Mouse (Mus musculus) limb, embryonic 15.5 days (tissue): ENCODE data around the gene Ptgis. TPM values are rescaled to one million over a fixed set of nuclear protein-coding genes. Genes with fewer than 3 reads are reported as not detected.

Experiments
- ATAC-seq: fragments of 200-750 bp; cut with Nextera tagmentation; 2 replicates; pipeline ENCODE4 v1.8.0; 2017; ENCODE audit warnings: low read depth, moderate TSS enrichment; ENCODE audit not compliant: insufficient number of reproducible peaks, low FRiP score, low TSS enrichment
- H3K27ac ChIP-seq: fragments of 300-500 bp; sonication (generic); 2 replicates; pipeline ENCODE4 v1.5.1; 2015; ENCODE audit warnings: moderate library complexity, mild to moderate bottlenecking, inconsistent platforms
- H3K27me3 ChIP-seq: fragments of 300-500 bp; sonication (generic); 2 replicates; pipeline ENCODE4 v1.6.1; 2015; ENCODE audit warnings: inconsistent platforms
- H3K36me3 ChIP-seq: fragments of 300-500 bp; sonication (generic); 2 replicates; pipeline ENCODE4 v1.6.1; 2015; ENCODE audit warnings: inconsistent platforms
- H3K4me1 ChIP-seq: fragments of 300-500 bp; sonication (generic); 2 replicates; pipeline ENCODE4 v1.6.1; 2015; ENCODE audit warnings: inconsistent platforms
- H3K4me2 ChIP-seq: fragments of 300-500 bp; sonication (generic); 2 replicates; pipeline ENCODE4 v1.6.1; 2015; ENCODE audit warnings: mild to moderate bottlenecking, inconsistent platforms
- H3K4me3 ChIP-seq: fragments of 300-500 bp; sonication (generic); 2 replicates; pipeline ENCODE4 v1.5.1; 2015; ENCODE audit warnings: mild to moderate bottlenecking, inconsistent platforms
- H3K9ac ChIP-seq: fragments of 300-500 bp; sonication (generic); 2 replicates; pipeline ENCODE4 v1.6.1; 2015; ENCODE audit warnings: inconsistent platforms
- H3K9me3 ChIP-seq: fragments of 300-500 bp; sonication (generic); 2 replicates; pipeline ENCODE4 v1.6.1; 2016; ENCODE audit warnings: inconsistent platforms
- WGBS: fragments of 180-500 bp; shearing (Covaris S2); methylation state at CpG from one replicate; pipeline ENCODE4 v1.1.7; 2015; 5-methylcytosine and 5-hydroxymethylcytosine counted together
- polyA plus RNA-seq: library from polyadenylated mRNA; unstranded; fragments of >200 nt; fragmentation: Nextera tagmentation; extraction: Ambion mirVana; gene quantifications from 2 replicates; pipeline ENCODE4 v1.2.1, GENCODE M21; 2015

Gene Ptgis
- 35.7 and 44.6 TPM in 2 replicates for polyA plus RNA-seq

GRCm38 (mm10) chr2:167240008-167240964, at the start of gene Ptgis:
TSS of gene Ptgis (minus strand) at chr2:167240604.
- Histone ChIP-seq H3K4me1 (peaks cover 32% of the 10 kb centered on the region), H3K27ac (peak within 1 kb of the TSS; percentile 67), H3K9ac (peak within 1 kb of the TSS; percentile 62), H3K36me3 (no peaks in the 10 kb centered on the region), H3K4me2 (peak within 1 kb of the TSS; percentile 74), H3K27me3 (peaks cover 10% of the 10 kb centered on the region), H3K4me3 (peak within 1 kb of the TSS; percentile 54), H3K9me3 (no peaks in the 10 kb centered on the region)
- no peak; the same call in 1 of the 2 replicates for ATAC-seq
- WGBS, result 3% methylated on average over 43 of the region's 45 CpGs

- peaks cover 8% of the 10 kb centered on the region; the same call in 1 of the 2 replicates for H3K27me3 ChIP-seq
- H3K9ac ChIP-seq, result no peak overlapping the region
- no peaks in the 10 kb centered on the region for H3K9me3 ChIP-seq
- no peak overlapping the region for H3K4me3 ChIP-seq
- ATAC-seq, result no peak
- WGBS, result 91% methylated on average over 13 of the region's 13 CpGs
- H3K36me3 ChIP-seq, result no peaks in the 10 kb centered on the region
- no peak overlapping the region for H3K4me2 ChIP-seq
- H3K4me1 ChIP-seq, result 0 out of 2 replicates have a peak, but pooled peaks cover 2% of the 10 kb centered on the region
- no peak overlapping the region for H3K27ac ChIP-seq
Measured at GRCm38 (mm10) chr2:167281461-167281860, 41.1 kb upstream of the Ptgis start.

GRCm38 (mm10) chr2:167280986-167281310, 40.5 kb upstream of the Ptgis start:
- no peak overlapping the region for H3K4me3 ChIP-seq
- no peaks in the 10 kb centered on the region for H3K36me3 ChIP-seq
- H3K27ac ChIP-seq, result no peak overlapping the region
- H3K4me1 ChIP-seq, result 0 out of 2 replicates have a peak, but pooled peaks cover 2% of the 10 kb centered on the region
- H3K9me3 ChIP-seq, result no peaks in the 10 kb centered on the region
- ATAC-seq, result no peak
- H3K27me3 ChIP-seq, result peaks cover 8% of the 10 kb centered on the region; the same call in 1 of the 2 replicates
- WGBS, result 78% methylated on average over 4 of the region's 4 CpGs
- H3K9ac ChIP-seq, result no peak overlapping the region
- H3K4me2 ChIP-seq, result no peak overlapping the region

GRCm38 (mm10) chr2:167280090-167280985, 39.9 kb upstream of the Ptgis start:
- peak; percentile 65; the same call in 1 of the 2 replicates for ATAC-seq
- 43% methylated on average over 26 of the region's 26 CpGs for WGBS
- no peak overlapping the region for H3K9ac ChIP-seq

GRCm38 (mm10) chr2:167278751-167279526, 38.5 kb upstream of the Ptgis start:
- no peak overlapping the region for H3K4me3 ChIP-seq
- no peak overlapping the region for H3K27ac ChIP-seq
- H3K9me3 ChIP-seq, result no peaks in the 10 kb centered on the region
- H3K4me2 ChIP-seq, result no peak overlapping the region
- H3K27me3 ChIP-seq, result peaks cover 8% of the 10 kb centered on the region; the same call in 1 of the 2 replicates
- H3K4me1 ChIP-seq, result 0 out of 2 replicates have a peak, but pooled peaks cover 2% of the 10 kb centered on the region
- ATAC-seq, result peak; percentile 40; the same call in 1 of the 2 replicates
- 57% methylated on average over 17 of the region's 17 CpGs for WGBS
- H3K36me3 ChIP-seq, result no peaks in the 10 kb centered on the region
- no peak overlapping the region for H3K9ac ChIP-seq

More at GRCm38 (mm10) chr2:167280090-167280985, 39.9 kb upstream of the Ptgis start:
- H3K36me3 ChIP-seq, result no peaks in the 10 kb centered on the region
- H3K27ac ChIP-seq, result no peak overlapping the region
- 0 out of 2 replicates have a peak, but pooled peaks cover 2% of the 10 kb centered on the region for H3K4me1 ChIP-seq
- H3K27me3 ChIP-seq, result peaks cover 8% of the 10 kb centered on the region; the same call in 1 of the 2 replicates
- no peak overlapping the region for H3K4me2 ChIP-seq
- no peak overlapping the region for H3K4me3 ChIP-seq
- no peaks in the 10 kb centered on the region for H3K9me3 ChIP-seq

GRCm38 (mm10) chr2:167278011-167278410, 37.6 kb upstream of the Ptgis start:
- no peak overlapping the region for H3K4me3 ChIP-seq
- H3K36me3 ChIP-seq, result no peaks in the 10 kb centered on the region
- no peak overlapping the region for H3K9ac ChIP-seq
- WGBS, result 86% methylated on average over 7 of the region's 7 CpGs
- no peak overlapping the region for H3K27ac ChIP-seq
- no peak for ATAC-seq
- 0 out of 2 replicates have a peak, but pooled peaks cover 2% of the 10 kb centered on the region for H3K4me1 ChIP-seq
- H3K4me2 ChIP-seq, result no peak overlapping the region
- peaks cover 8% of the 10 kb centered on the region; the same call in 1 of the 2 replicates for H3K27me3 ChIP-seq
- H3K9me3 ChIP-seq, result no peaks in the 10 kb centered on the region

- no peak for ATAC-seq
- no peak overlapping the region for H3K9ac ChIP-seq
- H3K4me3 ChIP-seq, result no peak overlapping the region
- no peak overlapping the region for H3K27ac ChIP-seq
- H3K9me3 ChIP-seq, result no peaks in the 10 kb centered on the region
- 0 out of 2 replicates have a peak, but pooled peaks cover 2% of the 10 kb centered on the region for H3K4me1 ChIP-seq
- H3K36me3 ChIP-seq, result no peaks in the 10 kb centered on the region
- 60% methylated on average over 13 of the region's 13 CpGs for WGBS
- peaks cover 8% of the 10 kb centered on the region; the same call in 1 of the 2 replicates for H3K27me3 ChIP-seq
- no peak overlapping the region for H3K4me2 ChIP-seq
Measured at GRCm38 (mm10) chr2:167277026-167277425, 36.6 kb upstream of the Ptgis start.

- 0 out of 2 replicates have a peak, but pooled peaks cover 2% of the 10 kb centered on the region for H3K4me1 ChIP-seq
- no peak for ATAC-seq
- WGBS, result 82% methylated on average over 10 of the region's 10 CpGs
- H3K27me3 ChIP-seq, result peaks cover 8% of the 10 kb centered on the region; the same call in 1 of the 2 replicates
- no peaks in the 10 kb centered on the region for H3K36me3 ChIP-seq
- H3K27ac ChIP-seq, result no peak overlapping the region
- no peak overlapping the region for H3K4me2 ChIP-seq
- no peak overlapping the region for H3K9ac ChIP-seq
- no peak overlapping the region for H3K4me3 ChIP-seq
- no peaks in the 10 kb centered on the region for H3K9me3 ChIP-seq
Measured at GRCm38 (mm10) chr2:167275856-167276255, 35.5 kb upstream of the Ptgis start.

GRCm38 (mm10) chr2:167274713-167275465, 34.5 kb upstream of the Ptgis start:
- no peak overlapping the region for H3K4me2 ChIP-seq
- no peaks in the 10 kb centered on the region for H3K36me3 ChIP-seq
- H3K9me3 ChIP-seq, result no peaks in the 10 kb centered on the region
- 0 out of 2 replicates have a peak, but pooled peaks cover 2% of the 10 kb centered on the region for H3K27me3 ChIP-seq
- 55% methylated on average over 10 of the region's 10 CpGs for WGBS
- 0 out of 2 replicates have a peak, but pooled peaks cover 2% of the 10 kb centered on the region for H3K4me1 ChIP-seq
- no peak overlapping the region for H3K4me3 ChIP-seq
- no peak overlapping the region for H3K9ac ChIP-seq
- ATAC-seq, result no peak
- no peak overlapping the region for H3K27ac ChIP-seq

GRCm38 (mm10) chr2:167273206-167273740, 32.9 kb upstream of the Ptgis start:
- H3K9me3 ChIP-seq, result no peaks in the 10 kb centered on the region
- no peak for ATAC-seq
- H3K36me3 ChIP-seq, result no peaks in the 10 kb centered on the region
- WGBS, result 79% methylated on average over 13 of the region's 13 CpGs
- no peak overlapping the region for H3K27ac ChIP-seq
- no peaks in the 10 kb centered on the region for H3K4me1 ChIP-seq
- H3K4me2 ChIP-seq, result no peak overlapping the region
- no peak overlapping the region for H3K9ac ChIP-seq
- H3K27me3 ChIP-seq, result 0 out of 2 replicates have a peak, but pooled peaks cover 2% of the 10 kb centered on the region
- H3K4me3 ChIP-seq, result no peak overlapping the region
